Mouse (Mus musculus) hindbrain, embryonic 11.5 days (tissue): ENCODE data around the gene Jaml. TPM values are rescaled to one million over a fixed set of nuclear protein-coding genes. Genes with fewer than 3 reads are reported as not detected.

ENCODE experiments used
- ATAC-seq: fragments of 200-750 bp; cut with Nextera tagmentation; 2 replicates; pipeline ENCODE4 v1.8.0; 2017; ENCODE audit warnings: mild to moderate bottlenecking, moderate TSS enrichment, moderate library complexity; ENCODE audit not compliant: low FRiP score
- DNase-seq: peaks from one replicate; pipeline ENCODE4 v3.0.0-alpha.2; 2015; ENCODE audit warnings: low spot score
- H3K27ac ChIP-seq: fragments of 300-500 bp; sonication (generic); 2 replicates; pipeline ENCODE4 v1.5.1; 2014; ENCODE audit warnings: mild to moderate bottlenecking, low read depth, low read length
- H3K27me3 ChIP-seq: fragments of 300-500 bp; sonication (generic); 2 replicates; pipeline ENCODE4 v1.6.1; 2014; ENCODE audit warnings: mild to moderate bottlenecking, low read length, moderate library complexity, mixed read lengths; ENCODE audit not compliant: control insufficient read depth, insufficient read depth
- H3K36me3 ChIP-seq: fragments of 300-500 bp; sonication (generic); 2 replicates; pipeline ENCODE4 v1.6.1; 2014; ENCODE audit warnings: mild to moderate bottlenecking, low read length, moderate library complexity, mixed read lengths; ENCODE audit not compliant: control insufficient read depth, insufficient read depth
- H3K4me1 ChIP-seq: fragments of 300-500 bp; sonication (generic); replicated peaks from 2 replicates; pipeline ENCODE4 v1.6.1; 2014; ENCODE audit warnings: low read length, mixed read lengths; ENCODE audit not compliant: control insufficient read depth, insufficient read depth
- H3K4me2 ChIP-seq: fragments of 300-500 bp; sonication (generic); replicated peaks from 2 replicates; pipeline ENCODE4 v1.6.1; 2014; ENCODE audit warnings: mild to moderate bottlenecking, low read depth, low read length
- H3K4me3 ChIP-seq: fragments of 300-500 bp; sonication (generic); 2 replicates; pipeline ENCODE4 v1.5.1; 2014; ENCODE audit warnings: low read depth, low read length
- H3K9ac ChIP-seq: fragments of 300-500 bp; sonication (generic); 2 replicates; pipeline ENCODE4 v1.6.1; 2014; ENCODE audit warnings: low read depth, low read length
- H3K9me3 ChIP-seq: fragments of 300-500 bp; sonication (generic); 2 replicates; pipeline ENCODE4 v1.6.1; 2016; ENCODE audit warnings: low read length; ENCODE audit not compliant: control insufficient read depth
- WGBS: fragments of 180-500 bp; shearing (Covaris S2); extraction: QIAGEN DNeasy Blood & Tissue Kit; methylation state at CpG from one replicate; pipeline ENCODE4 v1.1.7; 2014; 5-methylcytosine and 5-hydroxymethylcytosine counted together
- polyA plus RNA-seq: library from polyadenylated mRNA; unstranded; fragments of >200 nt; fragmentation: Nextera tagmentation; extraction: Ambion mirVana; gene quantifications from 2 replicates; pipeline ENCODE4 v1.2.1, GENCODE M21; 2014

The Jaml gene
- polyA plus RNA-seq, 1 experiment from 2014 or later: 0.31 TPM

DNA sequence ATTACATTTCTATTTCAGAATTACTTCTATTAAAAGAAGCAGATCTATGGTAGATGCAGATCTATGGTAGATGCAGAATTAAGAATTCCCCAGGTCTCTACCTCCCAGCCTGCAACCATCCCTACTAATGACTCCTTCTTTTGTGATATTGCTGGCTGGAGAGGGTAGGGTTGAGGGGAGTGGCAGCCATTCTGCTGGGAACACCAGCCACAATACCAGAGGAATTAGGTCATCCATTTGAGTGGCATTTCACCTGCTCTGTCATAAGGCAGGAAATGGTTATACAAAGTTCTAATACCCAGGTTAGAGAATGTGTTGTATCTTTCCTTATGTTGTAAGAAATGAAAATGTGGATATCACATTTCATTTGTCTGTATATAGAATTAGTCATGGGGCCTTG, 9.1 kb downstream of the Jaml start:
- Histone ChIP-seq H3K36me3 (no peaks in the 10 kb centered on the region), H3K4me1 (no peaks in the 10 kb centered on the region), H3K27me3 (no peaks in the 10 kb centered on the region), H3K27ac (no peak overlapping the region), H3K9ac (no peak overlapping the region), H3K4me2 (no peak overlapping the region), H3K9me3 (no peaks in the 10 kb centered on the region), H3K4me3 (no peak overlapping the region)
- ATAC-seq: no peak
- no peak for DNase-seq

DNA sequence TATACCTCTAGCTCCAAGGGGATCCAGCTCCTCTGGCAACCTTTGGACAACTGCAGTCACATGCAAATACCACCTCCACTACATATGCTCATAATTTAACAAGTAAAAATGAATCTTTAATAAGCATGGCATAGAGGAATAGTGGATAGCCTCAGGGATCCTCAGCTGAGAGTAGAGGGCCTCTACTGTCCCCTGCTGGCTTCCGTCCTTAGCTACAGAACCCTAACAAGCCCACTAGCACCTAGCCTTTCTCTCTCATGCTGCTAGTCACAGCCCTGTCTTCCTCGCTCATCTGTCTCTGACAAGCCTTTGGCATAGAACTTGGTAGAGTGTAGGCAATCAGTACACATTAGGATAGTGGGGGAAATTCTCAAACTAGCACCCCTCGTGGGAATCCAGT, 11.8 kb downstream of the Jaml start:
- 68% methylated on average over 3 of the region's 3 CpGs for WGBS
- no peaks in the 10 kb centered on the region for H3K27me3 ChIP-seq
- H3K27ac ChIP-seq: no peak overlapping the region
- no peaks in the 10 kb centered on the region for H3K9me3 ChIP-seq
- DNase-seq (no peak), ATAC-seq (no peak)
- H3K4me3 ChIP-seq: no peak overlapping the region
- H3K36me3 ChIP-seq: no peaks in the 10 kb centered on the region
- H3K9ac ChIP-seq: no peak overlapping the region
- no peaks in the 10 kb centered on the region for H3K4me1 ChIP-seq
- no peak overlapping the region for H3K4me2 ChIP-seq

DNA sequence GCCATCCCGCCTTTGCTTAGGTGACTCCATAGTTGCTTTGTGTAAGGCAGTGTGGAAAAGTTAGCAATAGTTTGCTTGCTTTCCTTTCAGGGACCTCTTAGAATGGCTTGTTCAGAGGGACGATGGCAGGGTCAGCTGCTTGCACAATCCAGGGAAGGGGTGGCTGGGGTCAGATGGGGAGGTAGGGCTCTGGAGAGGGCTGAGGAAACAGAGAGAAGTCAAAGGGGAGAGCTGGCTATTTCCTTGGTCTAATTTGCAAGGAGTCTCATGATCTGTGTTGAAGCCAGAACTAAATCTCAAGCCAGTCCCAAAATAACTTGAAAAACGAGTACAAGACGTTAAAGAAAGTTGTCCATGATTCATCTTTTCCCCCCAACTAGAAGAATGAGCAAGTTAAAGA, 13.7 kb downstream of the Jaml start:
- Histone ChIP-seq H3K4me1 (no peaks in the 10 kb centered on the region), H3K27ac (no peak overlapping the region), H3K36me3 (no peaks in the 10 kb centered on the region), H3K9me3 (no peaks in the 10 kb centered on the region), H3K9ac (no peak overlapping the region), H3K27me3 (no peaks in the 10 kb centered on the region), H3K4me3 (no peak overlapping the region), H3K4me2 (no peak overlapping the region)
- ATAC-seq (no peak), DNase-seq (no peak)
- 52% methylated on average over 4 of the region's 4 CpGs for WGBS

DNA sequence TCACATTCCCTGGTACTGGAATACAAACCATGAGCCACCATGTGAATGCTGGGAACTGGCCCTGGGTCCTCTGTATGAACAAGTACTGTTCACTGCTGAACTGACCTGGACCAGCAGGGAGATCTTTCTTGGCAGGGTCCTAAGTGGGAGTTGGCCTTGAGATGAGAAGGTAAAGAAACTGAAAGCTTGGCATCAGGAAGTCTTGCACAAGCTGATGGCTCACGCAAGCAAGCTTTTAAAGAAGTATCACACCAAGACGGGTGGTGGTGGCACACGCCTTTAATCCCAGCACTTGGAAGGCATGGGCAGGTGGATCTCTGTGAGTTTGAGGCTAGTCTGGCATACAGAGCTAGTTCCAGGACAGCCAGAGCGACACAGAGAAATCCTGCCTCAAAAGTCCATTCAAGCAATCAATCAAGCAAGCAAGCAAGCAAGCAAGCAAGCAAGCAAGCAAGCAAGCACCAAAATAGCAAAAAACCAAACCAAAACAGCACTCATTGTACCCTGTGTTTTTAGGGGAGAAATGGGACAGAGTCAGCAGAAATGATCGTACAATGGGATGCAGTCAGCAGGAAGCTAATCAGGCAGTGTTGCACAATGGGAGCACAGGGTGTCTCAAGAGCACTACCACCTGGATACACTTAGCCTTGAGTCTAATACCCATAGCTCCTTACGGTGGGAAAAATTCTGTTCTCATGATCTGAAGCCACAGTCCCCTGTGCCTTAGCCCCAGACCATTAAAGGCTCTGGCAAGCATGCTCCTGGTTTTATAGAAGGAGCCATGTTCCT, 16.4 kb downstream of the Jaml start:
- Histone ChIP-seq H3K9me3 (no peaks in the 10 kb centered on the region), H3K27me3 (no peaks in the 10 kb centered on the region), H3K4me2 (no peak overlapping the region), H3K9ac (no peak overlapping the region), H3K4me1 (no peaks in the 10 kb centered on the region), H3K36me3 (no peaks in the 10 kb centered on the region), H3K27ac (no peak overlapping the region), H3K4me3 (no peak overlapping the region)
- WGBS: 84% methylated on average over 6 of the region's 6 CpGs
- ATAC-seq: no peak
- DNase-seq: no peak

DNA sequence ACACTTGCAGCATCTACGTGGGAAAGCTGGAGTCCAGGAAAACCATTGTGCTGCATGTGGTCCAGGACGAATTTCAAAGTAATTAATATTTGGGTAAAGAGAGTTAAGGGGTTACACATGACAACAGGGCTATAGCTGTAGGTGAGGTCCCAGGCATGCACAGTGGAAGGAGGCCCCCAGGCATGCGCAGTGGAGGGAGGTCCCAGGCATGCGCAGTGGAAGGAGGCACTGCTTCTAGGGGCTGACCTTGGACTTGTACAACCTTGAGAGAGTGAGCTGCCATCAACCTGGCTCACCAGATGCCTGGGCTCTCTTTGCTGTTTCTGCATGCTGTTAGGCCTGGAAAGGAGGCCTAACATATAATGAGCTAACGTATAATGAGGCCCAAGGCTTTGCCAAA, 18.9 kb downstream of the Jaml start:
- Histone ChIP-seq H3K4me2 (no peak overlapping the region), H3K9ac (no peak overlapping the region), H3K36me3 (no peaks in the 10 kb centered on the region), H3K9me3 (no peaks in the 10 kb centered on the region), H3K4me1 (no peaks in the 10 kb centered on the region), H3K27me3 (no peaks in the 10 kb centered on the region), H3K4me3 (no peak overlapping the region), H3K27ac (no peak overlapping the region)
- DNase-seq: no peak
- 84% methylated on average over 5 of the region's 5 CpGs for WGBS
- no peak for ATAC-seq

DNA sequence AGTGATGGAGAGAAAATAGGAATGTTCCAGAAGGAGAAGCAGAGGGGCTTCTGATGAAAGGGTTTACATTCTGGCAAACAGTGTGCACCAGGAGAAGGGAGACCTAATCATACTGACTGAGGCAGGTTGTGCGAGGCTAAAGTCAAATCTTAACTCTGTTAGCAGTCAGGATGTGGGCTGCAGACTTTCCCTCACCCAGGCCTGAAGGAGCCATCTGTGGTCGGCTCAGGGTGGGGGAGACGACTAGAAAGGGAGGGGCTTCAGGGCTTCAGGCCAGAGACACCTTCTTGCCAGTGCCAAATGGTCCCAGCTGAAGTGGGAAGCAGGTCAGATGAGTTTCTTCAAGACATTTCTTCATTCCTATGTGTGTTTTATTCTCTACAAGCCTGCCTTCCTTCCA, 19.4 kb downstream of the Jaml start:
- Histone ChIP-seq H3K36me3 (no peaks in the 10 kb centered on the region), H3K4me3 (no peak overlapping the region), H3K9me3 (no peaks in the 10 kb centered on the region), H3K9ac (no peak overlapping the region), H3K4me1 (no peaks in the 10 kb centered on the region), H3K27me3 (no peaks in the 10 kb centered on the region), H3K27ac (no peak overlapping the region), H3K4me2 (no peak overlapping the region)
- DNase-seq: no peak
- 58% methylated on average over 3 of the region's 3 CpGs for WGBS
- ATAC-seq: no peak

DNA sequence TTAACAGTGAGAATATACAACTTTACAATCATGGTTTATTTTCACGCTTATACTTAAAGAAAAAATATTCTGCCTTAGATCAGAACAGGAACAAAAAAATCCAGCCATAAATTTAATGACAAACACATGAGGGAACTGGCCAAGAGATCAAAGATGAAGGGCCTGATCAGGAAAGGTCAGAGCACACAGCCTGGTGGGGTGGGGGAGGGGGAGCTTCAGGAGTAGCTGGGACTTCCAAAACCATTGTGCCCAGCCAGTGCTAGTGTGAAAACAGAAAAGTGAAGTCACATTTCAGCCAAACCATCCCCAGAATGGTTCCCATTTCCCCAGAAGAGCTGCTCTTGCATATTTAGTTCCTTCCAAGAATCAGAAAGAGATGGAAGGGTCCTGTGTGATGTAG, 23.5 kb downstream of the Jaml start:
- H3K4me1 ChIP-seq: no peaks in the 10 kb centered on the region
- no peak overlapping the region for H3K4me3 ChIP-seq
- H3K36me3 ChIP-seq: no peaks in the 10 kb centered on the region
- DNase-seq (no peak), ATAC-seq (no peak)
- H3K9me3 ChIP-seq: no peaks in the 10 kb centered on the region
- no peaks in the 10 kb centered on the region for H3K27me3 ChIP-seq
- no peak overlapping the region for H3K9ac ChIP-seq
- WGBS: 75% methylated on average over 1 of the region's 1 CpGs
- no peak overlapping the region for H3K27ac ChIP-seq
- H3K4me2 ChIP-seq: no peak overlapping the region

DNA sequence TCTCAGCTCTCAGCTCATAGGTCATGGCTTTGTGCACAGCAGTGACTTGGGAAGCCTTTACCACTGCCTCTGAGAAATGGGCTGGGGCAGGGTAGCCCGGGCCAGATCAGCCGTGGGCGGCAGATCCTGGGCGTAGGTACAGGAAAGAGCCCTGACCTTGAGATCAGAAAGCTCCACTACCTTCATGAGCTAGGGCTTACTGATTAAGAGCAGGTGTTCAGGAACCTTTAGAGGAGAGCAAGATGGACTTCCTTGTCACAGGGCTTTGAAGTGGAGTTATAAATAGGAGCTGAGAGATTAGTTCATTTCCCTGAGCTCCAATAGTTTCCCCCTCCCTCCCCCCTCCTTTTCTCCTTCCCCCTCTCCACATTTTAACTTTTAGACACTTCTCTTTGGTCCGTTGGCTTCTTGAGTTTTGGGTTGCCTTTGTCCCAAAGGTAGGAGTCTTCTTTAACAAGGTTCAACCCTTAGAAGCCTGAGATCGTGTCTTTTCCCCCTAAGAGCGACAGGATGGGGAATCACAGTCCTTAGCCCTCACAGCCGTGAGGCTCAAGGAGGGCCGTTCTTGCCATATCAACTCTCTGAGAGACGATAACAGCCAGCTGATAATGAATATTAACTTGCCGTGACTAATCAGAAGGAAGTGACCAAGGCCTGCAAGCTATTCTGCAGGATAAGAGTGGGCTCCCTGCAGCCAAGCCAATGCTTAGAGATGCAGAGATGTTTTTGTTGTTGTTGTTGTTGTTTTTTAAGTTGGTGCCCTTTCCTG, 24.4 kb downstream of the Jaml start:
- H3K4me2 ChIP-seq: no peak overlapping the region
- H3K27ac ChIP-seq: no peak overlapping the region
- H3K9ac ChIP-seq: no peak overlapping the region
- H3K4me1 ChIP-seq: no peaks in the 10 kb centered on the region
- no peaks in the 10 kb centered on the region for H3K27me3 ChIP-seq
- H3K9me3 ChIP-seq: no peaks in the 10 kb centered on the region
- WGBS: 74% methylated on average over 11 of the region's 11 CpGs
- ATAC-seq (no peak), DNase-seq (no peak)
- no peak overlapping the region for H3K4me3 ChIP-seq
- no peaks in the 10 kb centered on the region for H3K36me3 ChIP-seq
